Mouse (Mus musculus) ovary, postnatal 14 days (tissue): ENCODE measurements around the gene Inpp5a.

Source experiments
- DNase-seq: peaks from one replicate; pipeline ENCODE4 v3.0.0; 2022; ENCODE audit warnings: low spot score

The Inpp5a gene

DNA sequence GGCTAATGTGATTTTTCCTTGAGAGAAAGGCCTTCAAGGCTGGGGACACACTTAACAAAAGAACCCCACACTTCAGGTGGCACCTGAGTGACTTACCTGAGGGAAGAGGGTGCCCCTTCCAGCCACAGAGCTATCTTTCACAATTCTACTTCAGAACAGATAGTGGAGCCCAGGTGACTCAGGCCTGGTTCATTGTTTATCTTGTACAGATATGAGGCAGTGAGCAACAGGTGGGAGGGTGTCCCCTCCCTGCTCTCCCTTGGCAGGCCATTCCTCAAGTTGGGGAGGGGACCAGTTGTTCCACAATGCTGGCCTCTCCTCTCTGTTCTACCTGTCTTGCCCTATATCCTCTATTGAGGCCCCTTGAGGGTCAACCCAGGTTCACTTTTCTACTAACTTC lies 17.5 kb upstream of the Inpp5a start:
- DNase-seq = no peak

DNA sequence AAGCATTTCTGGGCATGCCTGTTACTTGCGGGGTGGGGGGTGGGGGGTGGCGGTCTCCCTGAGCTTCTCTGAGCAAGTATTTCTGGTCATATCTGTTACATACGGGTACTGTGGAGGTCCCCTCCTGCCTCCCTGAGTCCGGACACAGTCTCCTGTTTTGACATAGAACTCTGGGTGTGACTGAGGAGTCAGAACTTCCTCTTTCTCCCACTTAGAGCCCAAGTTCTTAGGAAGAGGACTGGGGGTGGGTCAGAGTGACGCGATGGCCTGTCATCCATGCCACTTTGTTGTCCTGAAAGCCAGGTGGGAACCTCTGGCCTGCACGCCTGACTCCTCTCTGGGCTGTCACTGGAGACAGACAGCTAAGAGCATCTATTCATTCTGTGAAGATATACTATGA lies 11.5 kb upstream of the Inpp5a start:
- DNase-seq = no peak

DNA sequence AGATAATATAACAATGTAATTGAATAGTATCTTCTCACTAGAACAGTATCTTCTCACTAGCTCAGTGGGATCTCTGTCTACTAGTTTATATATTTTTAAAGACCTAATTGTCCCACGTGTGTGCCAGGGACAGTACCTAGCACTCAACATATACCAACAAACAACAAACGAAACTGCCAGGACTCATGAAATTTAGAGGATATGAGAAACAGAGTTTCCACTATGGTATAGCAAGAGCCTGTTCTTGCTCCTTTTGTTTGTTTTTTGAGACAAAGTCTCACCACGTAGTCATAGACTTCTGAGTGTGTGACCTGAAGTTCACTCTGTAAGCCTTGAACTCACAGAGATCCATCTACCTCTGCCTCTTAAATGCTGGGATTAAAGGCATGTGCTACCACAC lies 10.6 kb upstream of the Inpp5a start:
- DNase-seq = no peak

- no peak for DNase-seq
These were observed 9.2 kb upstream of the Inpp5a start for GRCm38 (mm10) chr7:139379745-139380144.

GRCm38 (mm10) chr7:139380225-139380624 lies 8.7 kb upstream of the Inpp5a start:
- no peak for DNase-seq

DNA sequence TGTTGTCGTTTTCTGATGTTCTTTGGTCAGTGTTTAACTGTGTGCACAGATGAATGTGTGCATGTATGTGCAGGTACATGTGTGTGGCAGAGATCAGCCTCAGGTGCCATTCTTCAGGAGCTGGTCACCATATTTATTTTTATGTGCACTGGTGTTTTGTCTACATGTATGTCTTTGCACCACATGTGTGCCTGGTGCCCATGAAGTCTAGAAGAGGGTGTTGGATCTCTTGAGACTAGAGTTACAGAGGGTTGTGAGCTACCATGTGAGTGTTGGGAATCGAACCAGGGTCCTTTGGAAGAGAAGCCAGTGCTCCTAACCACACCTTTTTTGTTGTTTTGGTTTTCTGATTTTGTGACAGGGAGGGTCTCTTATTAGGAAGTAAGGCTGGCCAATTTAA lies 7.0 kb upstream of the Inpp5a start:
- no peak for DNase-seq

- DNase-seq = no peak
These were observed 6.1 kb upstream of the Inpp5a start for GRCm38 (mm10) chr7:139382796-139383195.

GRCm38 (mm10) chr7:139384500-139384899 lies 4.4 kb upstream of the Inpp5a start:
- DNase-seq = no peak

DNA sequence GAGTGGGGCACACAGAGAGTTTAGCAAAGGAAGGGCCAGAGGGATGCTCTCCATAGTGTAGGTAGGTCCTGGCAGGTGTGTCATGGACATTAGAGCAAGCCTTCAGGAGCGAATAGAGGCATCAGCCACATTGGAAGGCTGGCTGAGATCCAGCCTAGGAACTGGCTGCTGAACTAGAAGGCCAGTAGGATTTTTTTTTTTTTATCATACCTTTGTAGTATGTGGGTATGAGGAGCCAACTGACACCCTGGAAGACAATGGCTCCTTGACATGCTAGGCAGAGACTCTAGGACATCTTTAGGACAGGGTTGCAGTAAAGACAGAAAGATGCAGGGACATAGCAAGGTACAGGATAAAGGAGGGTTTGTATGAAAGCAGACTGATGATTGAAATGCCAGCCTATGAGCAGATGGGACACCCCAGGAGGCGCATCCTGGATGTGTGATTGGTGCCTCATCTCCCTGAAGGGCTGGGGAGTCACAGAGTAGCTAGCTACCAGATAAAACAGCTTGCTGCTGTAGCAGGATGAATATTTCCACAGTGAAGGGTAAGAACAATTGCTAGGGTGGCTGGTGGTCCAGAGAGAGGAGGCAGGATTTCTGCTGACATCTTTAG lies 3.9 kb upstream of the Inpp5a start:
- no peak for DNase-seq

GRCm38 (mm10) chr7:139386933-139387690 lies 1.8 kb upstream of the Inpp5a start:
- no peak for DNase-seq

DNA sequence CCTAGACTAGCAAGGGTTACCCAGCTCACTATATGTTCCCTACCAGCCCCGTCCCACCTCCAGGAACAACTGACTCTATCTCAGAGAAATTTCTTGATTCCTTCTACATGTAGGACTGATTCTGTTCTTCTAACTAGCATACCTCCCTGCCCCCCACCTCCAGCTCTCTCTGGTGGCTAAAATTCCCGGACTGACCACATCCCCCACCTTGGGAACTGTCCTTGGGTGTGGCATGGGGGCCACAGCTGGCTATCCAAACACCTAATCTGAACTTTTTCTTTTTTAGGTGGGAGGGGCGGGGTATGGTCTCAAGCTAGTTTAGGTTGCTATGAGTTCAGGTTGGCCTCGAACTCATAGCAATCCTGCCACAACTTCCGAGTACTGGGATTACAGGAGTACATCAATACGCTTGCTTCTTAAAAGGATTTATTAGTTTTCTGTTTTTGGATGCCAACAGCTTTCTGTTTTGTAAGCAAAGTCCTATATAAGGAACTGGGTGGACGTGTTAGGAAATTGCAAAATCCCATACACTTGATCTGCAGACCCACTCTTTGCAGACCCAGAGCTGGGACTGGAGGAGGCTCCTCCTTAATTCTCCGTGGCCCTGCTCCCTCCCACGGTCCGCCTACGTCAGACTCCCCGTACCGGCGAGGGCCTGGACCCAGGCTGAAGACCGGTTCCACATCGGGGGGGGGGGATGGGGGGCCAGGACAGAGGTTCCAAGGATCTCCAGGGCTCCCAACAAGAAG lies 814 bp upstream of the Inpp5a start:
- DNase-seq = no peak

- peak; percentile 32 for DNase-seq
These were observed 378 bp downstream of the Inpp5a start for GRCm38 (mm10) chr7:139389213-139389761.

DNA sequence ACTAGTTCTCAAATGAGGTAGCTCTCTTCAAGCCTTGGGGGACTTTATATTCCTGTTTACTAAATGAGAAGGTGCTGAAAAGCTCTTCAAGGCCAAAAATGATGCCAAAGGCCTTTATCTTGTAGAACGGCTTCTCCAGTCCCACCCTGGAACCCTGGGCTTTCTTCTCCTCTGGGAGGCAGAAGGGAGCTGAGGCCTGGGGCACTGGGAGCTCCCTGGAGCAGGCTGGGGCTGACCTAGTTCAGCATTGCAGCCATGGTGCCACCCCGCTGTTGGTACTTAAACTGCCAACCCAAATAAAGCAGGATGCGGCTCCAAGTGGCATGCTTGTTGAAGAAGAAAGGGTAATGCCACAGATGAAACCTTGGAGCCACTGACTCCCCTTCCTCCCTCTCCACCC lies 1.5 kb downstream of the Inpp5a start:
- no peak for DNase-seq

- no peak for DNase-seq
These were observed 2.0 kb downstream of the Inpp5a start for GRCm38 (mm10) chr7:139390926-139391325.

GRCm38 (mm10) chr7:139391691-139392090 lies 2.8 kb downstream of the Inpp5a start:
- no peak for DNase-seq

GRCm38 (mm10) chr7:139392106-139392505 lies 3.2 kb downstream of the Inpp5a start:
- no peak for DNase-seq

DNA sequence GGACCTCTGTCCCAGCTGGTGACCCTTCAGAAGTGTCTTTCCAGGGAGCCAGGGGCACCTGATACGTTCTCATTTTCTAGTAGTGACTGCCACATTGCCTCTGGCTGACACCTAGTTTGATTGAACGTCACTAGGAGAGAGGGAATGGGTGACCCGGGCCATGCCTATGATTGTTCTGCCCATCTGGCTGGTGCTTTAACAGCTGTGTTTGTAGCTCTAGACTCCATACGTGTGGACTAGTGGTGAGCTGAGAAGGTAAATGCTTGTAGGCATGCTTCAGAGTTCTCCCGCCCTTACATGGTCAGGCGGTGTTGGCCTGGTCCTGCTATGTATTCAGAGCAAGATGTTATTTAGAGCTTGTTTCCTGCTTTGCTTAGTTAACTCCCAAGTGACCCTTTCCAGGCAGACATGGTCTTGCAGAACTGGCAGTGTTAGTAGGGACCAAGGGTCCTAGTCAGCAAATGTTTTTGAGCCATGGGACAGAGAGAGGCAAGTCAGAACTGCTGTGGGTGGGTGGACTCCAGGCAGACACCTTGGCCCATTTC lies 3.9 kb downstream of the Inpp5a start:
- no peak for DNase-seq

GRCm38 (mm10) chr7:139397521-139397920 lies 8.6 kb downstream of the Inpp5a start:
- no peak for DNase-seq

- no peak for DNase-seq
These were observed 9.2 kb downstream of the Inpp5a start for GRCm38 (mm10) chr7:139398111-139398510.

- DNase-seq = no peak
These were observed 9.7 kb downstream of the Inpp5a start for GRCm38 (mm10) chr7:139398530-139399021.

GRCm38 (mm10) chr7:139399572-139399971 lies 10.7 kb downstream of the Inpp5a start:
- DNase-seq = no peak

- no peak for DNase-seq
These were observed 11.2 kb downstream of the Inpp5a start for GRCm38 (mm10) chr7:139399977-139400685.
